Mouse (Mus musculus) C2C12 (cell line): ENCODE results near the gene Gle1.

Experiments used
- CEBPB ChIP-seq: IDR thresholded peaks from one replicate; pipeline ENCODE4 v1.6.1; 2011; ENCODE audit warnings: low read depth, mild to moderate bottlenecking, control low read depth, moderate library complexity
- CTCF ChIP-seq: IDR thresholded peaks from one replicate; pipeline ENCODE4 v1.5.1; 2011; ENCODE audit not compliant: control insufficient read depth, insufficient read depth, insufficient read length
- FOSL1 ChIP-seq: IDR thresholded peaks from one replicate; pipeline ENCODE4 v1.8.0; 2011; ENCODE audit warnings: mild to moderate bottlenecking, low read length; ENCODE audit not compliant: poor library complexity, insufficient read depth, severe bottlenecking
- MAX ChIP-seq: IDR thresholded peaks from one replicate; pipeline ENCODE4 v1.6.1; 2011; ENCODE audit warnings: mild to moderate bottlenecking, control low read depth
- MYOD1 ChIP-seq: IDR thresholded peaks from one replicate; pipeline ENCODE4 v1.6.1; 2011; ENCODE audit warnings: low read depth; ENCODE audit not compliant: control insufficient read depth, insufficient read length
- MYOG ChIP-seq: IDR thresholded peaks from one replicate; pipeline ENCODE4 v1.6.1; 2011; ENCODE audit not compliant: control insufficient read depth, insufficient read length; ENCODE audit errors: extremely low read depth
- USF1 ChIP-seq: IDR thresholded peaks from one replicate; pipeline ENCODE4 v1.6.1; 2011; ENCODE audit warnings: low read depth, mild to moderate bottlenecking, control low read depth, moderate library complexity

DNA sequence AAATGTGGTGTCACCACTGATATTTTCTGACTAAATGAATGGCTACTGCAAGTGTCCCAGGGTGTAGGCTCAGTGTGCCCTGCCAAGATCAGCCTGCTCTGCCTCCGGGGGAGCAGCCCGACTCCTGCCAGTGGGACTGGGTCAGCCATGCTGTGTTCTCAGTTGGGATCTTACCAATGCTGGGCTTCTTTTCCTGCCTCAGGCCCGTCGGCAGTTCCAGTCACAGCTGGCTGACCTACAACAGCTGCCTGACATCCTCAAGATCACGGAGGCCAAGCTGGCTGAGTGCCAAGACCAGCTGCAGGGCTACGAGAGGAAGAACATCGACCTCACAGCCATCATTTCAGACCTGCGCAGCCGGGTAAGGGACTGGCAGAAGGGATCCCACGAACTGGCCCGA lies 13.2 kb upstream of the Gle1 start:
- TF ChIP-seq CEBPB, result no peak
- no peak for TF ChIP-seq CTCF
- no peak for TF ChIP-seq MAX
- no peak for TF ChIP-seq MYOD1
- no peak for TF ChIP-seq USF1
- no peak for TF ChIP-seq MYOG
- TF ChIP-seq FOSL1, result no peak
